Comparison of ENCODE assay signal across 8 mouse cellular contexts in genomic region chr9:35188700-35189099, GRCm38 (mm10). TPM values are rescaled to one million over a fixed set of nuclear protein-coding genes. Genes with fewer than 3 reads are reported as not detected.
A peak's percentile ranks its signal among the peaks of the same experiment; 100 is the strongest.
DNase-seq lines count a peak whose midpoint lies in the region; ATAC-seq and TF ChIP-seq lines count a peak whose summit lies in the region.

No protein-coding gene starts in this region.

- H3K4me3 ChIP-seq in cerebellum, adult 2 months (replicated peaks; ENCODE audit: insufficient read depth, low read depth, low read length), result peak overlapping the region; percentile 3
- H3K4me3 ChIP-seq in liver, embryonic 16.5 days (ENCODE audit: low read depth, low read length), result no peak overlapping the region
- H3K4me3 ChIP-seq in liver, embryonic 11.5 days (ENCODE audit: low read depth, low read length), result no peak overlapping the region
- H3K4me3 ChIP-seq in lung, embryonic 16.5 days (ENCODE audit: low read length), result no peak overlapping the region

- no peaks in the 10 kb centered on the region for H3K27me3 ChIP-seq in cerebellum, adult 2 months (ENCODE audit: control insufficient read depth, insufficient read depth, low read length)
- H3K27me3 ChIP-seq in liver, embryonic 16.5 days (ENCODE audit: control insufficient read depth, insufficient read depth, low read depth, low read length), result no peaks in the 10 kb centered on the region
- H3K27me3 ChIP-seq in liver, embryonic 11.5 days (replicated peaks; ENCODE audit: control insufficient read depth, insufficient read depth, low read length), result no peaks in the 10 kb centered on the region
- H3K27me3 ChIP-seq in lung, embryonic 16.5 days (ENCODE audit: control insufficient read depth, insufficient read depth, low read depth, low read length), result no peaks in the 10 kb centered on the region

- no peaks in the 10 kb centered on the region for H3K9me3 ChIP-seq in liver, embryonic 16.5 days (replicated peaks; ENCODE audit: control insufficient read depth, low read length)
- no peaks in the 10 kb centered on the region for H3K9me3 ChIP-seq in liver, embryonic 11.5 days (ENCODE audit: control insufficient read depth, low read length)
- no peaks in the 10 kb centered on the region for H3K9me3 ChIP-seq in lung, embryonic 16.5 days (ENCODE audit: control insufficient read depth, low read length)

- intact Hi-C loops in heart, postnatal 14 days (cut with DNase I), result no loop called here

- TF ChIP-seq CTCF in cerebellum, adult 2 months (IDR thresholded peaks at IDR 0.05; ENCODE audit: borderline replicate concordance, insufficient read depth, low read depth, low read length), result no peak

- H3K9ac ChIP-seq in liver, embryonic 16.5 days (ENCODE audit: low read depth, low read length), result no peak overlapping the region
- no peak overlapping the region for H3K9ac ChIP-seq in liver, embryonic 11.5 days (ENCODE audit: low read depth, low read length)
- no peak overlapping the region for H3K9ac ChIP-seq in lung, embryonic 16.5 days (ENCODE audit: low read length)

- DNase-seq in cerebellum, adult 2 months, result peak; percentile 49 to 54
- no peak for DNase-seq in cerebellum, adult 9-10 months
- no peak for DNase-seq in liver, embryonic 11.5 days (ENCODE audit: low spot score)
- DNase-seq in heart, postnatal 14 days, result peak; percentile 18 to 59
- no peak for DNase-seq in c-Kit-positive CD71-positive TER-119-positive erythroid progenitor cells, embryonic 14.5 days (ENCODE audit: low spot score)
- DNase-seq in retina, embryonic 14.5 days (ENCODE audit: low spot score), result no peak

- H3K4me1 ChIP-seq in cerebellum, adult 2 months (ENCODE audit: control insufficient read depth, insufficient read depth, low read length), result no peaks in the 10 kb centered on the region
- H3K4me1 ChIP-seq in liver, embryonic 16.5 days (ENCODE audit: control insufficient read depth, low read depth, low read length), result no peaks in the 10 kb centered on the region
- H3K4me1 ChIP-seq in liver, embryonic 11.5 days (replicated peaks; ENCODE audit: control insufficient read depth, insufficient read depth, low read length), result no peaks in the 10 kb centered on the region
- H3K4me1 ChIP-seq in lung, embryonic 16.5 days (replicated peaks; ENCODE audit: control insufficient read depth, insufficient read depth, low read length), result 0 out of 2 replicates have a peak, but pooled peaks cover 3% of the 10 kb centered on the region

- H3K27ac ChIP-seq in cerebellum, adult 2 months (ENCODE audit: insufficient read depth, low read length), result no peak overlapping the region
- H3K27ac ChIP-seq in liver, embryonic 16.5 days (ENCODE audit: low read length), result no peak overlapping the region
- H3K27ac ChIP-seq in liver, embryonic 11.5 days (ENCODE audit: low read depth, low read length), result no peak overlapping the region
- H3K27ac ChIP-seq in lung, embryonic 16.5 days (ENCODE audit: low read length), result no peak overlapping the region

- H3K4me2 ChIP-seq in liver, embryonic 16.5 days (ENCODE audit: low read depth, low read length), result no peak overlapping the region
- H3K4me2 ChIP-seq in liver, embryonic 11.5 days, result no peak overlapping the region
- no peak overlapping the region for H3K4me2 ChIP-seq in lung, embryonic 16.5 days (ENCODE audit: low read depth, low read length)

- ATAC-seq in liver, embryonic 16.5 days (ENCODE audit: low read depth), result 0 out of 2 replicates have a peak, but pooled peaks have one; percentile 27
- ATAC-seq in liver, embryonic 11.5 days (replicated peaks; ENCODE audit: low FRiP score), result no peak
- peak; percentile 64 for ATAC-seq in lung, embryonic 16.5 days (ENCODE audit: low read depth)

- no peak for TF ChIP-seq POLR2A in cerebellum, adult 2 months (IDR thresholded peaks at IDR 0.05; ENCODE audit: borderline replicate concordance, insufficient read depth, low read length)

- H3K36me3 ChIP-seq in liver, embryonic 16.5 days (ENCODE audit: control insufficient read depth, insufficient read depth), result peaks cover 2% of the 10 kb centered on the region; the same call in 1 of the 2 replicates
- H3K36me3 ChIP-seq in liver, embryonic 11.5 days (ENCODE audit: control insufficient read depth, insufficient read depth, low read length), result no peaks in the 10 kb centered on the region; the same call in 1 of the 2 replicates
- H3K36me3 ChIP-seq in lung, embryonic 16.5 days (ENCODE audit: control insufficient read depth, insufficient read depth, low read length), result peaks cover 19% of the 10 kb centered on the region; the same call in 1 of the 2 replicates

- 5% methylated on average over 22 of the region's 22 CpGs for WGBS in cerebellum, adult 2 months
- 85% methylated on average over 22 of the region's 22 CpGs for WGBS in liver, embryonic 16.5 days (ENCODE audit: insufficient replicate concordance)
- WGBS in liver, embryonic 11.5 days, result 87% methylated on average over 22 of the region's 22 CpGs
- WGBS in lung, embryonic 16.5 days, result 70% methylated on average over 22 of the region's 22 CpGs

RNA-seq across cellular contexts. Expression of gene Srpr, which starts 11.3 kb away (rescaled TPM):
- polyA plus RNA-seq in cerebellum, adult 2 months (2012; rRNA removed), result 63.8 TPM in 2 replicates
- 48.2 and 51.5 TPM in 2 replicates for polyA plus RNA-seq in liver, embryonic 16.5 days (2015; fragmentation: Nextera tagmentation; extraction: Ambion mirVana)
- polyA plus RNA-seq in liver, embryonic 11.5 days (2014; fragmentation: Nextera tagmentation; extraction: Ambion mirVana), result 98.7 and 108 TPM in 2 replicates
- 10 to 100 TPM; 85.0 to 90.5 TPM for total RNA-seq in heart, postnatal 14 days (2021)
- polyA plus RNA-seq in lung, embryonic 16.5 days (2015; fragmentation: Nextera tagmentation; extraction: Ambion mirVana), result 123 and 128 TPM in 2 replicates

RNA-seq across cellular contexts. Expression of gene Tirap, which starts 11.4 kb away (rescaled TPM):
- 2.7 and 2.8 TPM in 2 replicates for polyA plus RNA-seq in cerebellum, adult 2 months (2012; rRNA removed)
- polyA plus RNA-seq in liver, embryonic 16.5 days (2015; fragmentation: Nextera tagmentation; extraction: Ambion mirVana), result 7.2 and 8.5 TPM in 2 replicates
- polyA plus RNA-seq in liver, embryonic 11.5 days (2014; fragmentation: Nextera tagmentation; extraction: Ambion mirVana), result 10.5 and 11.0 TPM in 2 replicates
- 1 to 10 TPM; 6.3 to 6.5 TPM for total RNA-seq in heart, postnatal 14 days (2021)
- polyA plus RNA-seq in lung, embryonic 16.5 days (2015; fragmentation: Nextera tagmentation; extraction: Ambion mirVana), result 11.8 and 12.9 TPM in 2 replicates

RNA-seq across cellular contexts. Expression of gene Dcps, which starts 12.8 kb away (rescaled TPM):
- 30.2 and 32.2 TPM in 2 replicates for polyA plus RNA-seq in cerebellum, adult 2 months (2012; rRNA removed)
- polyA plus RNA-seq in liver, embryonic 16.5 days (2015; fragmentation: Nextera tagmentation; extraction: Ambion mirVana), result 43.4 and 44.2 TPM in 2 replicates
- 90.9 and 95.2 TPM in 2 replicates for polyA plus RNA-seq in liver, embryonic 11.5 days (2014; fragmentation: Nextera tagmentation; extraction: Ambion mirVana)
- total RNA-seq in heart, postnatal 14 days (2021), result 10 to 100 TPM; 14.2 to 17.1 TPM
- 85.6 and 86.3 TPM in 2 replicates for polyA plus RNA-seq in lung, embryonic 16.5 days (2015; fragmentation: Nextera tagmentation; extraction: Ambion mirVana)

RNA-seq across cellular contexts. Expression of gene Foxred1, which starts 22.2 kb away (rescaled TPM):
- polyA plus RNA-seq in cerebellum, adult 2 months (2012; rRNA removed), result 54.6 and 55.1 TPM in 2 replicates
- polyA plus RNA-seq in liver, embryonic 16.5 days (2015; fragmentation: Nextera tagmentation; extraction: Ambion mirVana), result 20.2 and 20.5 TPM in 2 replicates
- polyA plus RNA-seq in liver, embryonic 11.5 days (2014; fragmentation: Nextera tagmentation; extraction: Ambion mirVana), result 55.4 and 57.2 TPM in 2 replicates
- 10 to 100 TPM; 94.8 to 97.1 TPM for total RNA-seq in heart, postnatal 14 days (2021)
- polyA plus RNA-seq in lung, embryonic 16.5 days (2015; fragmentation: Nextera tagmentation; extraction: Ambion mirVana), result 36.3 and 36.8 TPM in 2 replicates

Comparison
In these comparisons a context has a peak if more than half of its experiments do, and no peak if none do; other contexts are left out.
1. DNase-seq: peak in cerebellum, adult 2 months (2 of 2) and heart, postnatal 14 days (2 of 2); none in cerebellum, adult 9-10 months (single experiment), liver, embryonic 11.5 days (single experiment), c-Kit-positive CD71-positive TER-119-positive erythroid progenitor cells, embryonic 14.5 days (single experiment) and retina, embryonic 14.5 days (single experiment).